In the genomic region with DNA sequence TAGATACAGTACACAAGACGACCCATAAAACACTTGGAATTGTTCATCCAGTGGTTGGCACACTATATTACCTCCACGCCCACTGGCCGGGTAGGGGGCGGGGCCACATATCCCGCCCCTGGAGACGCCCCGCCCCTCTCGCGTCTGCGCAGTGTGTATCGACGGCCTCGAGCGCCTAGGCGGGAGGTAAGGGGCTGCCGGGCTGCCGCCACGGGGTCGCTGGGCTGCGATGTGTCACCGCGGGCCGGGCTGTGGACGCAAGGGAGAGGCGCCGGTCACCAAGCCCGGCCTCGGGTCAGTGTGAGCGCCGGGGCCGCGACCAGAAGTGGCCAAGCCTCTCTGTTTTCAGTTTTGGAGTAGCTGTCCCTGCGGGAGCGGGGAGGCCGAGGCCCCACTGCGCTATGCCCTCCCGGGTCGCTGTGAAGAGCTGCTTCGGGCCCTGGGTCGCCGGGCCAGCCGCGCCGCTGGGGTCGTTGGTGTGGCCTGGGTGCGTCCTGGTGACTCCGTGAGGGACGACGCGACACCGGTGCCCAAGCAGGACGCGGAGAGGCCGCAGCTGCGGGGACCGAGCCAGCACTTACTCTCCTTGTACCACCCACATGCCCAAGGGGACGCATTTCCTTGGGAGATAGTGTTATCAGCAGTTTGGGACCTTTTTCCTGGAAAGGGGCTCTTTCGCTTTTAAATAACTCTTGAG, we compare ENCODE assay signal across 8 mouse cellular contexts. TPM values are rescaled to one million over a fixed set of nuclear protein-coding genes. Genes with fewer than 3 reads are reported as not detected.
DNase-seq lines count a peak whose midpoint lies in the region; ATAC-seq lines count a peak whose summit lies in the region.

Gene Stx17 (plus strand): TSS at position 143 of the 697 bp plus-strand sequence.

- WGBS in heart, embryonic 14.5 days, result under 1% methylated on average over 56 of the region's 58 CpGs
- 1% methylated on average over 58 of the region's 58 CpGs for WGBS in liver, embryonic 12.5 days (ENCODE audit: insufficient replicate concordance)

- peak; percentile 100 for ATAC-seq in heart, embryonic 14.5 days (ENCODE audit: insufficient number of reproducible peaks, insufficient read depth, low FRiP score, low read depth)
- ATAC-seq in liver, embryonic 12.5 days, result peak; percentile 100

- peaks cover 0 to 3% of the 10 kb centered on the region in 2 experiments; a peak in 1 of 4 replicates for H3K4me1 ChIP-seq in heart, embryonic 14.5 days (ENCODE audit: control insufficient read depth in 2 of 2, insufficient read depth in 2 of 2, low read length in 2 of 2)
- peaks cover 25% of the 10 kb centered on the region for H3K4me1 ChIP-seq in liver, embryonic 12.5 days

- peak; percentile 77 to 84 for DNase-seq in CD8-positive naive resting alpha-beta T cell, adult 2 months (ENCODE audit: low read depth in 2 of 2, low spot score in 2 of 2)
- peak; percentile 87 for DNase-seq in c-Kit-negative CD71-positive TER-119-positive erythroid progenitor cells, embryonic 14.5 days (ENCODE audit: low read depth, low spot score)
- DNase-seq in fibroblast of lung, adult 2 months (ENCODE audit: low read depth), result peak; percentile 56
- peak; percentile 93 for DNase-seq in kidney, postnatal 14 days
- peak; percentile 93 for DNase-seq in naive thymus-derived CD4-positive, alpha-beta T cell, adult 2 months (ENCODE audit: low read depth)
- DNase-seq in splenic B cell, adult 2 months (ENCODE audit: low read depth, low spot score), result peak; percentile 89

- peak within 1 kb of the TSS; percentile 72 to 85 for H3K4me3 ChIP-seq in heart, embryonic 14.5 days (ENCODE audit: control insufficient read depth in 1 of 2, insufficient read depth in 1 of 2, low read depth in 1 of 2, low read length in 2 of 2)
- peak within 1 kb of the TSS; percentile 84 for H3K4me3 ChIP-seq in liver, embryonic 12.5 days

- peak within 1 kb of the TSS; percentile 79 for H3K4me2 ChIP-seq in heart, embryonic 14.5 days (ENCODE audit: low read length)
- peak within 1 kb of the TSS; percentile 78 for H3K4me2 ChIP-seq in liver, embryonic 12.5 days

- no peaks in the 10 kb centered on the region for H3K36me3 ChIP-seq in heart, embryonic 14.5 days (ENCODE audit: control insufficient read depth, insufficient read depth, low read length)
- no peaks in the 10 kb centered on the region for H3K36me3 ChIP-seq in liver, embryonic 12.5 days
- no peaks in the 10 kb centered on the region for H3K36me3 ChIP-seq in splenic B cell, adult 2 months (ENCODE audit: control insufficient read depth, insufficient read depth, low read length, poor library complexity, severe bottlenecking)

- H3K9ac ChIP-seq in heart, embryonic 14.5 days (ENCODE audit: low read length), result peak within 1 kb of the TSS; percentile 93
- peak within 1 kb of the TSS; percentile 95 for H3K9ac ChIP-seq in liver, embryonic 12.5 days

- peak within 1 kb of the TSS in 1 of 2 experiments; percentile 71; a peak in 3 of 4 replicates for H3K27ac ChIP-seq in heart, embryonic 14.5 days (replicated peaks in 1 of 2; ENCODE audit: control insufficient read depth in 1 of 2, insufficient read depth in 1 of 2, low read depth in 2 of 2, low read length in 2 of 2)
- H3K27ac ChIP-seq in liver, embryonic 12.5 days, result peak within 1 kb of the TSS; percentile 85

- no peaks in the 10 kb centered on the region for H3K9me3 ChIP-seq in heart, embryonic 14.5 days (ENCODE audit: control insufficient read depth, low read length)
- no peaks in the 10 kb centered on the region for H3K9me3 ChIP-seq in liver, embryonic 12.5 days (replicated peaks)

- no peaks in the 10 kb centered on the region for H3K27me3 ChIP-seq in heart, embryonic 14.5 days (ENCODE audit: control insufficient read depth, insufficient read depth, low read length)
- H3K27me3 ChIP-seq in liver, embryonic 12.5 days (replicated peaks), result peaks cover 18% of the 10 kb centered on the region
- no peaks in the 10 kb centered on the region for H3K27me3 ChIP-seq in splenic B cell, adult 2 months (ENCODE audit: control insufficient read depth, insufficient read depth, low read length, poor library complexity, severe bottlenecking)

RNA-seq across cellular contexts. Expression of gene Stx17, which starts in this region (rescaled TPM):
- polyA plus RNA-seq in heart, embryonic 14.5 days (2014; fragmentation: Nextera tagmentation; extraction: Ambion mirVana), result 23.5 and 24.4 TPM in 2 replicates
- polyA plus RNA-seq in liver, embryonic 12.5 days (2016; fragmentation: Nextera tagmentation; extraction: Ambion mirVana), result 24.1 TPM in 2 replicates
